Mouse (Mus musculus): ENCODE data around the gene Olfr1126.
"Not testable (repeated sequence)": the region's sequence is repeated elsewhere in the genome, so short reads cannot be mapped to it uniquely, and the experiment has no call there.

The Olfr1126 gene

GRCm38 (mm10) chr2:87453662-87454061 is at the start of gene Olfr1126:
Gene Olfr1126, plus strand, starts transcription at chr2:87453962.
- no peak for DNase-seq (ENCODE audit: low read depth, low spot score)

- DNase-seq (ENCODE audit: low read depth, low spot score) = no peak
These were observed 37.4 kb upstream of the Olfr1126 start, which contains the start of gene Olfr1123 for GRCm38 (mm10) chr2:87416335-87416734. Gene Olfr1123, plus strand, starts transcription at chr2:87416635.

- no peak for DNase-seq (ENCODE audit: low read depth, low spot score)
These were observed 23.8 kb upstream of the Olfr1126 start, which contains the start of gene Olfr1124 for GRCm38 (mm10) chr2:87429975-87430374. Gene Olfr1124, plus strand, starts transcription at chr2:87430275.

- no peak for DNase-seq (ENCODE audit: low read depth, low spot score)
These were observed 16.0 kb upstream of the Olfr1126 start for GRCm38 (mm10) chr2:87437731-87438130.

GRCm38 (mm10) chr2:87461769-87462168 is 8.0 kb downstream of the Olfr1126 start:
- no peak for DNase-seq (ENCODE audit: low read depth, low spot score)

GRCm38 (mm10) chr2:87480207-87480606 is 26.4 kb downstream of the Olfr1126 start:
- no peak for DNase-seq (ENCODE audit: low read depth, low spot score)

GRCm38 (mm10) chr2:87481158-87481557 is 27.4 kb downstream of the Olfr1126 start:
- DNase-seq (ENCODE audit: low read depth, low spot score) = no peak

GRCm38 (mm10) chr2:87482276-87482675 is 28.5 kb downstream of the Olfr1126 start:
- no peak for DNase-seq (ENCODE audit: low read depth, low spot score)

- DNase-seq (ENCODE audit: low read depth, low spot score) = not testable (repeated sequence)
These were observed 43.2 kb downstream of the Olfr1126 start, which contains the start of gene Pramel7 for GRCm38 (mm10) chr2:87496993-87497392. Gene Pramel7, minus strand, starts transcription at chr2:87497093.

- DNase-seq (ENCODE audit: low read depth, low spot score) = no peak
These were observed 52.5 kb downstream of the Olfr1126 start, which contains the start of gene Pramel6 for GRCm38 (mm10) chr2:87506265-87506664. Gene Pramel6, plus strand, starts transcription at chr2:87506565.

Data from forelimb bud, embryonic 11.5 days (tissue).